Mouse (Mus musculus): ENCODE results near the gene Nr2c1. TPM values are rescaled to one million over a fixed set of nuclear protein-coding genes. Genes with fewer than 3 reads are reported as not detected.

The Nr2c1 gene
- polyA plus RNA-seq, 1 experiment = 10.1 TPM

DNA sequence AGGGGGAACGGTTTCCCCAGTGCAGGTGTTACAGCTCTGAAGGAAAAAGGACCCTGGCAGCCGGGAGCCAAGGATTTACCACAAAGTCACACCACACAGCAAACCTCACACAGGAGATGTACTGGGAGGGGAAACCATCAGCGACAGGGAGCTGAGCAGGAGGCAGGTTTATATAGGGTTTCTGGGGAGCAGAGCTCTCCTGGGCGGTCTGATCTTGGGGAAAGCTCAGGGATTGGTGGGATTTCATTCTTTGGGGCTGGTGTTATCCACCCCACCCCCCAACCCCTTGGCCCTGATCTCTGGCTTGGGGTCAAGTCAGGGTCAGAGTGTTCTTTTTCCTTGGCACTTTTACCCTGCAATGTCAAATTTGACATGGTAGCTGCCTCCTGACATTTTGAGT, 11.6 kb downstream of the Nr2c1 start:
- H3K36me3 ChIP-seq (ENCODE audit: control insufficient read depth, insufficient read depth, low read length) = no peaks in the 10 kb centered on the region; the same call in 1 of the 2 replicates
- H3K27ac ChIP-seq (ENCODE audit: control insufficient read depth, insufficient read depth, low read depth, low read length) = no peak overlapping the region
- H3K4me1 ChIP-seq (ENCODE audit: control insufficient read depth, insufficient read depth, low read length) = no peaks in the 10 kb centered on the region
- TF ChIP-seq POLR2A (IDR thresholded peaks at IDR 0.05; ENCODE audit: control insufficient read depth, low read depth, low read length) (no peak), CTCF (IDR thresholded peaks at IDR 0.05; ENCODE audit: control insufficient read depth, insufficient read depth, insufficient replicate concordance, low read depth, low read length) (no peak)
- H3K4me3 ChIP-seq (ENCODE audit: control insufficient read depth, low read depth, low read length) = no peak overlapping the region
- no peaks in the 10 kb centered on the region for H3K27me3 ChIP-seq (ENCODE audit: control insufficient read depth, insufficient read depth, low read length)

DNA sequence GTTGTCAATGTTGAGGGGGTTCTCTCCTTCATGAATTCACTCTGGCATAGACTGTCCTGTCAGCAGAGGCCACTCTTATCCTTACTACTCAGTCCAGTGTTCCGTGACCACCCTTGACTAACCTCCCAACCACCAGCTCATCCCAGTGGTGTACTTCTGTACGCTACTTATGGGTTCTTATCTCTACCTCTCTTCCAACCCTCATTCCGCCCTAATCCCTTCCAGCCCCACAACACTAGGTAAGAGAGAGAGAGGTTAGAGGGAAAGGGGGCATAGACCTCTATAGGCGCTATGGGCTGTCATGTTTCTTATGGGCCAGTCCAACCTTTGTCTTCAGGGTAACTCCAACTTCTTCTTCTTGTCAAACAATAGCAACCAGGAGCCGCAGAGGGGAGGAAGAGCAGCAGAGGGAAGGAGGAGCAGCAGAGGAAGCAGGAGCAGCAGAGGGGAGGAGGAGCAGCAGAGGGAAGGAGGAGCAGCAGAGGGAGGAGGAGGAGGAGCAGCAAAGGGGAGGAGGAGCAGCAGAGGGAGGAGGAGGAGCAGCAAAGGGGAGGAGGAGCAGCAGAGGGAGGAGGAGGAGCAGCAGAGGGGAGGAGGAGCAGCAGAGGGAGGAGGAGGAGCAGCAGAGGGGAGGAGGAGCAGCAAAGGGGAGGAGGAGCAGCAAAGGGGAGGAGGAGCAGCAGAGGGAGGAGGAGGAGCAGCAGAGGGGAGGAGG, 13.4 kb downstream of the Nr2c1 start:
- Histone ChIP-seq H3K27me3 (ENCODE audit: control insufficient read depth, insufficient read depth, low read length) (no peaks in the 10 kb centered on the region), H3K27ac (ENCODE audit: control insufficient read depth, insufficient read depth, low read depth, low read length) (no peak overlapping the region), H3K36me3 (ENCODE audit: control insufficient read depth, insufficient read depth, low read length) (no peaks in the 10 kb centered on the region; the same call in 1 of the 2 replicates), H3K4me1 (ENCODE audit: control insufficient read depth, insufficient read depth, low read length) (peaks cover 2% of the 10 kb centered on the region; the same call in 1 of the 2 replicates), H3K4me3 (ENCODE audit: control insufficient read depth, low read depth, low read length) (no peak overlapping the region)
- TF ChIP-seq POLR2A (IDR thresholded peaks at IDR 0.05; ENCODE audit: control insufficient read depth, low read depth, low read length) = no peak
- no peak for TF ChIP-seq CTCF (IDR thresholded peaks at IDR 0.05; ENCODE audit: control insufficient read depth, insufficient read depth, insufficient replicate concordance, low read depth, low read length)

DNA sequence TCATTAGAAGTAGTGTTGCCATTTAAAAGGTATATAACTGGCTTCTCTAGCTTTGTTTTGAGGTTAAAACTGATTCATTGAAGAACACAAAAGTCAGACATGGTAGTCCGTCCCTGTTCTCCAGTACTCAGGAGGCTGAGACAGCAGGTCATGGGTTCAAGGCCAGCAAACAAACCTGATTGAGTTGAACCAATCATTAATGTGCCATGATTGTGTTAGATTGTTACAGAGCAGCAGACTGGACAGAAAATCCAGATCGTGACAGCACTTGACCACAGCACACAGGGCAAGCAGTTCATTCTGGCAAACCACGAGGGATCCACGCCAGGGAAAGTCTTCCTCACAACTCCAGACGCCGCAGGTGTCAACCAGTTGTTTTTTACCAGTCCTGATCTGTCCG, 14.2 kb downstream of the Nr2c1 start:
- Histone ChIP-seq H3K27me3 (ENCODE audit: control insufficient read depth, insufficient read depth, low read length) (no peaks in the 10 kb centered on the region), H3K4me3 (ENCODE audit: control insufficient read depth, low read depth, low read length) (no peak overlapping the region), H3K4me1 (ENCODE audit: control insufficient read depth, insufficient read depth, low read length) (peaks cover 2% of the 10 kb centered on the region; the same call in 1 of the 2 replicates), H3K27ac (ENCODE audit: control insufficient read depth, insufficient read depth, low read depth, low read length) (no peak overlapping the region), H3K36me3 (ENCODE audit: control insufficient read depth, insufficient read depth, low read length) (no peaks in the 10 kb centered on the region; the same call in 1 of the 2 replicates)
- TF ChIP-seq CTCF (IDR thresholded peaks at IDR 0.05; ENCODE audit: control insufficient read depth, insufficient read depth, insufficient replicate concordance, low read depth, low read length) (no peak), POLR2A (IDR thresholded peaks at IDR 0.05; ENCODE audit: control insufficient read depth, low read depth, low read length) (no peak)

DNA sequence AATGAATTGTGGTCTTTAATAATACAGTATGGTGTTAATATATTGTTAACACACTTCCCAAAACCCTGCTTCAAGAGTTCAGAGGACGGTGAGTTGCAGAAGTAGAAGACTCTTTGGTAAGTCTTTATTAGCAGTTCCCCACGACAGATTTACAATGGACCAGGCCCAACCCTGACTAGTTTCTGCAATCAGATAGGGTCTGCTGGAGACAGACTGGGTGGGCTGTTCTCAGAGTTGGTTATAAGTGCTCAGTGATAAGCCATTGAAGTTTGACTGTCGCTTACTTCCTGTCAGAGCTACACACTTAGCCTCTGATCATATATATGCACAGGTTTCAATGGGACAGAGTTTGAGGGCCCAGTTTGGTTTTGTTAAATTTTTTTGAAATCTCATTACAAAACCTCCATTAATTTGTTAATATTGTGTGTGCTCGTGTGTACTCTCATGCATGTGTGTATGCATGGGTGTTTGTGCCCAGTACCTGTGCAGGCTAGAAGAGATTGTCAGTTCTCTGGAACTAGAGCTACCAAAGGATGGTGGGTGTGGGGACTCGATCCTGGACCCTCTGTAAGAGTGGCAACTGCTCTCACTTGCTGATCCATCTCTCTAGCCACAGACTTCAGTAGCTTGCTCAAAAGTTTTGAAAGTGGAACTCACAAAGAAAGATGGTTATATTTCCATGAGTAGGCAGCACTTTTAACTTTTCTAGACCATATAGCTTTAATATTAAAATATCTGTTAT, 16.5 kb downstream of the Nr2c1 start:
- no peak overlapping the region for H3K4me3 ChIP-seq (ENCODE audit: control insufficient read depth, low read depth, low read length)
- H3K27ac ChIP-seq (ENCODE audit: control insufficient read depth, insufficient read depth, low read depth, low read length) = no peak overlapping the region
- no peaks in the 10 kb centered on the region; the same call in 1 of the 2 replicates for H3K36me3 ChIP-seq (ENCODE audit: control insufficient read depth, insufficient read depth, low read length)

DNA sequence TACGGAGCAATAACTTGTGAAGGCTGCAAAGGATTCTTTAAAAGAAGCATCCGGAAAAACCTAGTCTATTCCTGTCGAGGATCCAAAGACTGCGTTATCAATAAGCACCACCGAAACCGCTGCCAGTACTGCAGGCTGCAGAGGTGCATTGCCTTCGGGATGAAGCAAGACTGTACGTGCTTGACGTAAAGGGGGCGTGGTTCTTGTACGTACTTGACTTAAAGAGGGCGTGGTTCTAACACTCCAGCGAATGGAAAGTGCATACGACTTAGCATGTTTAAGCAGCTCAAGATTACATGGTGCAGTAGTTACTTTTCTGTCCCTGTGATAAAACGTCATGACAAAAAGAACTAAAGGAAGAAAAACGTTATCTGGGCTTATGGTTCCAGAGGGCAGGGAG, 17.6 kb downstream of the Nr2c1 start:
- H3K27me3 ChIP-seq (ENCODE audit: control insufficient read depth, insufficient read depth, low read length) = no peaks in the 10 kb centered on the region
- no peak overlapping the region for H3K4me3 ChIP-seq (ENCODE audit: control insufficient read depth, low read depth, low read length)
- TF ChIP-seq POLR2A (IDR thresholded peaks at IDR 0.05; ENCODE audit: control insufficient read depth, low read depth, low read length) = no peak
- TF ChIP-seq CTCF (IDR thresholded peaks at IDR 0.05; ENCODE audit: control insufficient read depth, insufficient read depth, insufficient replicate concordance, low read depth, low read length) = no peak
- H3K27ac ChIP-seq (ENCODE audit: control insufficient read depth, insufficient read depth, low read depth, low read length) = no peak overlapping the region
- peaks cover 2% of the 10 kb centered on the region; the same call in 1 of the 2 replicates for H3K4me1 ChIP-seq (ENCODE audit: control insufficient read depth, insufficient read depth, low read length)
- no peaks in the 10 kb centered on the region; the same call in 1 of the 2 replicates for H3K36me3 ChIP-seq (ENCODE audit: control insufficient read depth, insufficient read depth, low read length)

More for the DNA sequence above, 16.5 kb downstream of the Nr2c1 start:
- peaks cover 2% of the 10 kb centered on the region; the same call in 1 of the 2 replicates for H3K4me1 ChIP-seq (ENCODE audit: control insufficient read depth, insufficient read depth, low read length)
- no peak for TF ChIP-seq CTCF (IDR thresholded peaks at IDR 0.05; ENCODE audit: control insufficient read depth, insufficient read depth, insufficient replicate concordance, low read depth, low read length)
- no peak for TF ChIP-seq POLR2A (IDR thresholded peaks at IDR 0.05; ENCODE audit: control insufficient read depth, low read depth, low read length)
- H3K27me3 ChIP-seq (ENCODE audit: control insufficient read depth, insufficient read depth, low read length) = no peaks in the 10 kb centered on the region

DNA sequence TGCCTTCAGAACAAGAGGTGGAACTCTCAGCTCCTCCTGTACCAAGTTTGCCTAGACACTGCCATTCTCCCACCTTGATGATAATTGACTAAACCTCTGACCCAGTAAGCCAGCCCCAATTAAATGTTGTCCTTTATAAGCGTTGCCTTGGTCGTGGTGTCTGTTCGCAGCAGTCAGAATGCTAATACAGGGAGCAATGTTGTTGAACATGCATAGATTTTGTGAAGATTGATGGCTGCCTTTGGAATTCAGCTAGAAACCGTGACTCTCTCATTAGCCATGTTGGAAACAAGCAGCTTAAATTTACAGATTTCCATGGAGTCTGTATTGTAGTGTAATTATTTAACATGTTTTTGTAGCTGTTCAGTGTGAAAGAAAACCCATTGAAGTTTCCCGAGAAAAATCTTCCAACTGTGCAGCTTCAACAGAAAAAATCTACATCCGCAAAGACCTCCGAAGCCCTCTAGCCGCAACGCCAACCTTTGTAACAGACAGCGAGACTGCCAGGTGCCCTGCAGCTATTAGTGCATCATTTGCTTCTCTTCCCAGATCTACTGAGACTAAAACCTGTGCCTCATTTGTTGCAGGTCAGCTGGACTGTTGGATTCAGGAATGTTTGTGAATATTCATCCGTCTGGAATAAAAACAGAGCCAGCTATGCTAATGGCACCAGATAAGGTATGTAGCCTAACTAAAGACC, 19.4 kb downstream of the Nr2c1 start:
- H3K36me3 ChIP-seq (ENCODE audit: control insufficient read depth, insufficient read depth, low read length) = peaks cover 1% of the 10 kb centered on the region; the same call in 1 of the 2 replicates
- no peak for TF ChIP-seq POLR2A (IDR thresholded peaks at IDR 0.05; ENCODE audit: control insufficient read depth, low read depth, low read length)
- no peak for TF ChIP-seq CTCF (IDR thresholded peaks at IDR 0.05; ENCODE audit: control insufficient read depth, insufficient read depth, insufficient replicate concordance, low read depth, low read length)

More for the DNA sequence above, 19.4 kb downstream of the Nr2c1 start:
- Histone ChIP-seq H3K4me3 (ENCODE audit: control insufficient read depth, low read depth, low read length) (no peak overlapping the region), H3K27ac (ENCODE audit: control insufficient read depth, insufficient read depth, low read depth, low read length) (no peak overlapping the region), H3K4me1 (ENCODE audit: control insufficient read depth, insufficient read depth, low read length) (peaks cover 2% of the 10 kb centered on the region; the same call in 1 of the 2 replicates), H3K27me3 (ENCODE audit: control insufficient read depth, insufficient read depth, low read length) (no peaks in the 10 kb centered on the region)

All from testis, adult 2 months (tissue).